Comparison of ENCODE assay signal across 10 mouse cellular contexts in genomic region chr11:118210962-118211361, GRCm38 (mm10). TPM values are rescaled to one million over a fixed set of nuclear protein-coding genes. Genes with fewer than 3 reads are reported as not detected.
DNase-seq lines count a peak whose midpoint lies in the region; ATAC-seq lines count a peak whose summit lies in the region.
"Had no signal": no experiment of that assay in that cellular context is flagged by ENCODE, and none has a peak within 500 bp of the region (broad histone marks: within the 10 kb centered on the region; RNA-seq: fewer than 3 reads in every experiment).

No protein-coding gene starts in this region.

- DNase-seq in cerebellum, adult 9-10 months: peak; percentile 42
- no peak for DNase-seq in cerebellum, adult 8-10 months
- DNase-seq in kidney, postnatal 10 days: no peak
- DNase-seq in A20 (ENCODE audit: low read depth, low spot score): peak; percentile 49
- peak; percentile 48 for DNase-seq in lung, postnatal 10 days
- DNase-seq in ovary, postnatal 14 days (ENCODE audit: low spot score): no peak
- no peak for DNase-seq in midbrain, embryonic 14.5 days

- H3K4me1 ChIP-seq in kidney, embryonic 16.5 days (ENCODE audit: insufficient read depth, low read length): peaks cover 59% of the 10 kb centered on the region
- H3K4me1 ChIP-seq in midbrain, embryonic 14.5 days (ENCODE audit: control insufficient read depth, insufficient read depth, low read length): peaks cover 42% of the 10 kb centered on the region

- no peaks in the 10 kb centered on the region for H3K36me3 ChIP-seq in kidney, embryonic 16.5 days (ENCODE audit: insufficient read depth, low read length)
- H3K36me3 ChIP-seq in midbrain, embryonic 14.5 days (ENCODE audit: control insufficient read depth, insufficient read depth, low read length): no peaks in the 10 kb centered on the region
- H3K36me3 ChIP-seq: embryonic facial prominence, embryonic 13.5 days; lung, embryonic 15.5 days had no signal

- H3K4me2 ChIP-seq in kidney, embryonic 16.5 days (replicated peaks; ENCODE audit: low read depth, low read length): no peak overlapping the region
- H3K4me2 ChIP-seq in midbrain, embryonic 14.5 days (ENCODE audit: low read length): no peak overlapping the region
- H3K4me2 ChIP-seq: embryonic facial prominence, embryonic 13.5 days; lung, embryonic 15.5 days had no signal

- 0 out of 2 replicates have a peak, but pooled peaks have one; percentile 40 for ATAC-seq in kidney, embryonic 16.5 days (ENCODE audit: low FRiP score, low TSS enrichment)
- ATAC-seq in midbrain, embryonic 14.5 days (ENCODE audit: low FRiP score, low TSS enrichment): no peak

- H3K9me3 ChIP-seq in kidney, embryonic 16.5 days (ENCODE audit: low read length): no peaks in the 10 kb centered on the region
- H3K9me3 ChIP-seq in midbrain, embryonic 14.5 days (ENCODE audit: control insufficient read depth, low read length): no peaks in the 10 kb centered on the region
- H3K9me3 ChIP-seq: embryonic facial prominence, embryonic 13.5 days; lung, embryonic 15.5 days had no signal

- 84% methylated on average over 5 of the region's 5 CpGs for WGBS in kidney, embryonic 16.5 days
- WGBS in midbrain, embryonic 14.5 days: 91% methylated on average over 5 of the region's 5 CpGs

- H3K4me3 ChIP-seq in kidney, embryonic 16.5 days (ENCODE audit: low read length): no peak overlapping the region
- no peak overlapping the region for H3K4me3 ChIP-seq in midbrain, embryonic 14.5 days (replicated peaks; ENCODE audit: low read depth, low read length)
- H3K4me3 ChIP-seq: embryonic facial prominence, embryonic 13.5 days; lung, embryonic 15.5 days had no signal

- no peak overlapping the region for H3K27ac ChIP-seq in kidney, embryonic 16.5 days (ENCODE audit: low read length)
- no peak overlapping the region for H3K27ac ChIP-seq in midbrain, embryonic 14.5 days (replicated peaks; ENCODE audit: low read depth, low read length)

- H3K27me3 ChIP-seq in kidney, embryonic 16.5 days (ENCODE audit: insufficient read depth, low read length): no peaks in the 10 kb centered on the region
- no peaks in the 10 kb centered on the region for H3K27me3 ChIP-seq in midbrain, embryonic 14.5 days (ENCODE audit: control insufficient read depth, insufficient read depth, low read length)
- H3K27me3 ChIP-seq: embryonic facial prominence, embryonic 13.5 days; lung, embryonic 15.5 days had no signal

- H3K9ac ChIP-seq in kidney, embryonic 16.5 days (replicated peaks; ENCODE audit: low read length): no peak overlapping the region
- H3K9ac ChIP-seq in midbrain, embryonic 14.5 days (replicated peaks; ENCODE audit: low read length): no peak overlapping the region
- H3K9ac ChIP-seq: embryonic facial prominence, embryonic 13.5 days; lung, embryonic 15.5 days had no signal

RNA-seq across cellular contexts. Expression of gene Cyth1, which starts 37.4 kb away (rescaled TPM):
- polyA plus RNA-seq in kidney, embryonic 16.5 days (2015; fragmentation: Nextera tagmentation; extraction: Ambion mirVana): 17.9 and 18.2 TPM in 2 replicates
- polyA plus RNA-seq in midbrain, embryonic 14.5 days (2014; fragmentation: Nextera tagmentation; extraction: Ambion mirVana): 23.3 and 33.3 TPM in 2 replicates

Comparison
In these comparisons a context has a peak if more than half of its experiments do, and no peak if none do; other contexts are left out.
1. DNase-seq: peak in cerebellum, adult 9-10 months (single experiment), A20 (single experiment) and lung, postnatal 10 days (single experiment); none in cerebellum, adult 8-10 months (single experiment), kidney, postnatal 10 days (single experiment), ovary, postnatal 14 days (single experiment) and midbrain, embryonic 14.5 days (single experiment).